ENCODE assay signal across 1 mouse cellular context in the genomic region with DNA sequence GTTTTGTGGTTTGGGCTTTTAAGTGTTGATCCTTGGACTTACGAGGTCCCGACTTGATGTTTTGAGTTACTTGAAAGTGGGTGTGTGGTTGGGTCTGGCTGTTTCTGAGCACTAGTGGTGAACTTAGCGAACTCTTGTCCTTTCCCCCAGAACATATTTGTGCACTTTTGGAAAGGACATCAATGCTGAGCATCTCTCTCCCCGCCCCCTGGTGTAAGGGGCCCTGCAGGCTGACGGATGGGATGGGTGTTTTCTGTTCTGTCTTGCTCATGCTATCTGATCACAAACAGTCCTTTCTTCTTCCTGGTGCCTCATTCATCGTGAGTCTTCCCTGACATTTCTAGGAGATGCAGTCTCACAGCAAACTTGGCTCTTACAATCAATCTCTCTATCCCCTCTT.
TF ChIP-seq lines count a peak whose summit lies in the region.

No protein-coding gene starts in this region.

TF ChIP-seq in MEL, 35 proteins besides CTCF, POLR2A, EP300 and RAD21:
- no peak for TF ChIP-seq NELFE (IDR thresholded peaks at IDR 0.05; ENCODE audit: low read depth, low read length)
- peak; percentile 48; the same call in 1 of the 2 replicates for TF ChIP-seq SIN3A (IDR thresholded peaks at IDR 0.05; ENCODE audit: low read length)
- peak; percentile 34; the same call in 1 of the 2 replicates for TF ChIP-seq ETS1 (IDR thresholded peaks at IDR 0.05; ENCODE audit: low read depth, low read length)
- no peak for TF ChIP-seq MAZ (IDR thresholded peaks at IDR 0.05; ENCODE audit: low read depth, low read length)
- no peak for TF ChIP-seq ZKSCAN1 (IDR thresholded peaks at IDR 0.05; ENCODE audit: low read depth, low read length)
- no peak for TF ChIP-seq BHLHE40 (IDR thresholded peaks at IDR 0.05; ENCODE audit: borderline replicate concordance, low read depth, low read length)
- TF ChIP-seq GATA1 (IDR thresholded peaks at IDR 0.05; ENCODE audit: low read depth, low read length): peak; percentile 58
- no peak for TF ChIP-seq USF2 (IDR thresholded peaks at IDR 0.05; ENCODE audit: borderline replicate concordance in 1 of 2, insufficient read depth in 1 of 2, low read depth in 1 of 2, low read length in 2 of 2)
- no peak for TF ChIP-seq E2F4 (IDR thresholded peaks at IDR 0.05; ENCODE audit: borderline replicate concordance, low read depth, low read length)
- no peak for TF ChIP-seq TBP (IDR thresholded peaks at IDR 0.05; ENCODE audit: low read depth, low read length)
TF ChIP-seq in MEL: peak in this region for 3.
